16 mouse cellular contexts compared by ENCODE assay signal in genomic region chr1:132304618-132305214, GRCm38 (mm10). TPM values are rescaled to one million over a fixed set of nuclear protein-coding genes. Genes with fewer than 3 reads are reported as not detected.
"Had no signal": no experiment of that assay in that cellular context is flagged by ENCODE, and none has a peak within 500 bp of the region (broad histone marks: within the 10 kb centered on the region; RNA-seq: fewer than 3 reads in every experiment).

No protein-coding gene starts in this region.

- H3K27ac ChIP-seq: left cerebral cortex, adult 2 months; limb, embryonic 10.5 days; liver, embryonic 15.5 days; midbrain, embryonic 15.5 days; neural tube, embryonic 12.5 days had no signal

- DNase-seq: lung, adult 2 months; lung, postnatal 36 days; retina, postnatal 1 day; right cerebral cortex, postnatal 4 days; spleen, adult 18-20 months; thymus, adult 18-20 months; thymus, postnatal 14 days had no signal

- H3K4me3 ChIP-seq: left cerebral cortex, adult 2 months; limb, embryonic 10.5 days; liver, embryonic 15.5 days; midbrain, embryonic 15.5 days; neural tube, embryonic 12.5 days had no signal

- H3K27me3 ChIP-seq: midbrain, embryonic 15.5 days had no signal

- H3K4me1 ChIP-seq: liver, embryonic 15.5 days had no signal

- H3K36me3 ChIP-seq: limb, embryonic 10.5 days; liver, embryonic 15.5 days; midbrain, embryonic 15.5 days; neural tube, embryonic 12.5 days had no signal

RNA-seq across cellular contexts. Expression of gene Klhdc8a, which starts 6.3 kb away (rescaled TPM):
- total RNA-seq: megakaryocyte progenitor cell, adult 5-6 weeks; monocyte, adult 5-6 weeks; neutrophil, adult 5-6 weeks had no signal
- polyA plus RNA-seq: limb, embryonic 10.5 days; stomach, embryonic 14.5 days had no signal
